ENCODE assay signal across 8 mouse cellular contexts in the genomic region with DNA sequence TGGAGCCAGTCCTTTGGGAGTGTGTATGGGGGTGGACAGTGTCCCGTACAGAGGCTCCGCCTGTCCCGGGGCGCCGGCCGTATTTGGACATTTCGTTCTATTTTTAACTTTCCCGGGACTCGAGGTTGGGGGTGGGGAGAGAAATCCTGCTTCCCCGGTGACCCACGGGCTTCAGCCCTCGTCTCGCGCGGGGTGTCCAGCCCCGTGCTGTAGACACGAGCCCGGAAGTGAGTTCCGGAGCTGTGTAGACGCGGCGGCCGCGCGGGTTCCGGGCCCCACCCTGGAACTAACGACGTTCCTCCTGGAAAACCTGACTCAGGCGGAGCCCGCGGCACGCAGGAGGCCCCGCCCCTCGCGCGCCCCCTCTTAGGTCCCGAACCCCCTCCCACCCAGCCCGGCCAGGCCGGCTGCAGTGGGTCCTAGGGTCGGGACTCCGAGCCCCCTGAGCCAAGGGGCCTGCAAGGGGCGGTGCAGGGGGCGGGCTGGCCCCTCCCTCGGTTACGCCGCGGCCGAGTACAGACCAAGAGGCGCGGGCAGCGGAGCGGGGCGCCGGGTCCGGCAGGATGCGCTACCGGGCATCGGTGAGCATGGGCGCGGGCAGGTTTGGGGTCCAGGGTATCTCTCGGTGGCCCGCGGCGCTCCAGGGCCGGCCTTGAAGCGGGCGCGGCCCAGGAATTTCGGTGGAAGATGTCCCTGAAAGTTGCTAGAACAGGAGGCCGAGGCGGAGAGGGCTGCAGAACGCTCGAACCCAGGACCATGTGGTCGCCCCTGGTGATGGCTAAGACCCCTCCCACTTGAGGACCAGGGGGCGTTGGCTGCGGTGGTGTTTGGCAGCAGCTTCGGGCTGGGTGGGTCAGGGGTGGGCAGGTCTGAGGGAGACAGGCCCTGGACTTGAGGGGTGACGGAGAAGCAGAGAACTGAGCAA. TPM values are rescaled to one million over a fixed set of nuclear protein-coding genes. Genes with fewer than 3 reads are reported as not detected.
DNase-seq lines count a peak whose midpoint lies in the region; ATAC-seq and TF ChIP-seq lines count a peak whose summit lies in the region.

No protein-coding gene starts in this region.

- peak overlapping the region; percentile 92 for H3K4me2 ChIP-seq in intestine, embryonic 15.5 days (replicated peaks)
- H3K4me2 ChIP-seq in myocyte (ENCODE audit: low read depth), result peak overlapping the region; percentile 86

- peak; percentile 60 for DNase-seq in cerebellum, adult 11 months
- peak; percentile 72 to 79 for DNase-seq in gastrocnemius, postnatal 4 days (ENCODE audit: low spot score in 2 of 2)
- peak; percentile 52 for DNase-seq in liver, adult 2 months (ENCODE audit: extremely low read depth, low read depth, low spot score)
- peak; percentile 74 to 87 for DNase-seq in spleen, postnatal 4 days (ENCODE audit: low spot score in 2 of 2)

- H3K36me3 ChIP-seq in intestine, embryonic 15.5 days, result peaks cover 15% of the 10 kb centered on the region
- no peaks in the 10 kb centered on the region for H3K36me3 ChIP-seq in liver, adult 2 months (ENCODE audit: control insufficient read depth, insufficient read depth, low read length)
- peaks cover 28% of the 10 kb centered on the region for H3K36me3 ChIP-seq in myocyte (ENCODE audit: control insufficient read depth, insufficient read depth)

- peak overlapping the region; percentile 31 for H3K27ac ChIP-seq in cortical plate, adult 2 months (ENCODE audit: insufficient read depth, low read length)
- peak overlapping the region; percentile 86 for H3K27ac ChIP-seq in intestine, embryonic 15.5 days
- H3K27ac ChIP-seq in liver, adult 2 months (replicated peaks; ENCODE audit: insufficient read depth, low read depth, low read length), result peak overlapping the region; percentile 84

- ATAC-seq in cerebellum, adult (ENCODE audit: insufficient number of reproducible peaks, low FRiP score, low TSS enrichment), result no peak
- peak; percentile 52 for ATAC-seq in intestine, embryonic 15.5 days

- H3K4me3 ChIP-seq in cortical plate, adult 2 months (ENCODE audit: insufficient read depth, low read length), result peak overlapping the region; percentile 64
- H3K4me3 ChIP-seq in intestine, embryonic 15.5 days (replicated peaks), result peak overlapping the region; percentile 70
- peak overlapping the region; percentile 89 for H3K4me3 ChIP-seq in liver, adult 2 months (ENCODE audit: insufficient read depth, low read depth, low read length)
- H3K4me3 ChIP-seq in myocyte, result peak overlapping the region; percentile 65

- TF ChIP-seq CTCF in cortical plate, adult 2 months (IDR thresholded peaks at IDR 0.05; ENCODE audit: extremely low read depth, insufficient read depth, low read length), result no peak
- no peak for TF ChIP-seq CTCF in liver, adult 2 months (IDR thresholded peaks at IDR 0.05; ENCODE audit: low read depth, low read length)

- peak overlapping the region; percentile 74 for H3K9ac ChIP-seq in intestine, embryonic 15.5 days
- peak overlapping the region; percentile 85 for H3K9ac ChIP-seq in liver, adult 2 months (ENCODE audit: low read depth, low read length)

- H3K9me3 ChIP-seq in intestine, embryonic 15.5 days, result no peaks in the 10 kb centered on the region

- no peaks in the 10 kb centered on the region for H3K27me3 ChIP-seq in intestine, embryonic 15.5 days (replicated peaks)
- H3K27me3 ChIP-seq in liver, adult 2 months (ENCODE audit: control insufficient read depth, insufficient read depth, low read length), result no peaks in the 10 kb centered on the region
- no peaks in the 10 kb centered on the region for H3K27me3 ChIP-seq in myocyte (ENCODE audit: control insufficient read depth, insufficient read depth, insufficient read length)

- peaks cover 9% of the 10 kb centered on the region for H3K79me2 ChIP-seq in liver, adult 2 months (ENCODE audit: control insufficient read depth, insufficient read depth, low read length)
- peaks cover 23% of the 10 kb centered on the region for H3K79me2 ChIP-seq in myocyte (ENCODE audit: control insufficient read depth, insufficient read depth)

- no peak for TF ChIP-seq POLR2A in cortical plate, adult 2 months (IDR thresholded peaks at IDR 0.05; ENCODE audit: extremely low read depth, insufficient read depth, low read length)
- 0 out of 2 replicates have a peak, but pooled peaks have one; percentile 29 for TF ChIP-seq POLR2A in liver, adult 2 months (IDR thresholded peaks at IDR 0.05; ENCODE audit: extremely low read depth, insufficient read depth, low read length)
- no peak for TF ChIP-seq POLR2A in myocyte (IDR thresholded peaks at IDR 0.05; ENCODE audit: insufficient read length, low read depth)

- 2% methylated on average over 77 of the region's 78 CpGs for WGBS in intestine, embryonic 15.5 days
- WGBS in liver, adult 2 months, result 2% methylated on average over 78 of the region's 78 CpGs

- H3K4me1 ChIP-seq in cortical plate, adult 2 months (ENCODE audit: control insufficient read depth, insufficient read depth, low read length), result peaks cover 5% of the 10 kb centered on the region; the same call in 1 of the 2 replicates
- peaks cover 46% of the 10 kb centered on the region for H3K4me1 ChIP-seq in intestine, embryonic 15.5 days (replicated peaks)
- H3K4me1 ChIP-seq in liver, adult 2 months (ENCODE audit: control insufficient read depth, insufficient read depth, low read length), result peaks cover 43% of the 10 kb centered on the region

- peak overlapping the region; percentile 10 for H3ac ChIP-seq in myocyte (ENCODE audit: control insufficient read depth, insufficient read length)

TF ChIP-seq in myocyte, 11 proteins besides CTCF, POLR2A, EP300 and RAD21:
- TF ChIP-seq CEBPB (IDR thresholded peaks at IDR 0.05; ENCODE audit: insufficient read depth, poor library complexity, severe bottlenecking) (no peak), MYOG (IDR thresholded peaks at IDR 0.05; ENCODE audit: control insufficient read depth in 1 of 3, insufficient read depth in 1 of 3, insufficient read length in 2 of 3, low read depth in 2 of 3) (peak in 1 of 3 experiments; percentile 9), TCF12 (IDR thresholded peaks at IDR 0.05; ENCODE audit: insufficient read depth, poor library complexity, severe bottlenecking) (no peak), TCF3 (IDR thresholded peaks at IDR 0.05; ENCODE audit: insufficient read length, low read depth) (no peak), E2F4 (IDR thresholded peaks at IDR 0.05; ENCODE audit: insufficient read depth) (no peak), MAX (IDR thresholded peaks at IDR 0.05; ENCODE audit: low read depth) (no peak), REST (IDR thresholded peaks at IDR 0.05; ENCODE audit: insufficient read depth, insufficient read length) (no peak), POLR2AphosphoS2 (IDR thresholded peaks at IDR 0.05; ENCODE audit: insufficient read length, low read depth) (peak; percentile 59), MYOD1 (IDR thresholded peaks at IDR 0.05; ENCODE audit: control insufficient read depth in 1 of 3, insufficient read length in 2 of 3, low read depth in 2 of 3) (peak in 1 of 3 experiments; percentile 6), USF1 (IDR thresholded peaks at IDR 0.05; ENCODE audit: low read depth) (peak; percentile 20), SRF (IDR thresholded peaks at IDR 0.05; ENCODE audit: control insufficient read depth, insufficient read length, low read depth) (peak; percentile 47)

RNA-seq across cellular contexts. Expression of a gene that starts 5.6 kb away (rescaled TPM):
- 17.7 and 19.0 TPM in 2 replicates for polyA plus RNA-seq in cortical plate, adult 2 months (2012; rRNA removed)
- total RNA-seq in gastrocnemius, postnatal 4 days (2021), result 10 to 100 TPM; 87.9 to 88.1 TPM
- 48.6 and 50.0 TPM in 2 replicates for polyA plus RNA-seq in intestine, embryonic 15.5 days (2015; fragmentation: Nextera tagmentation; extraction: Ambion mirVana)
- total RNA-seq in liver, adult 2 months (2014; rRNA removed), result 15.6 and 17.9 TPM in 2 replicates
- 17.0 and 21.5 TPM in 2 replicates for polyA plus RNA-seq in liver, adult 2 months (2012; rRNA removed)
- polyA plus RNA-seq in myocyte (2012; fragmentation: generic; extraction: Trizol), result 177 TPM

RNA-seq across cellular contexts. Expression of a gene that starts 23.2 kb away (rescaled TPM):
- polyA plus RNA-seq in cortical plate, adult 2 months (2012; rRNA removed), result 80.5 and 82.5 TPM in 2 replicates
- total RNA-seq in gastrocnemius, postnatal 4 days (2021), result 10 to 100 TPM; 67.5 to 76.6 TPM
- polyA plus RNA-seq in intestine, embryonic 15.5 days (2015; fragmentation: Nextera tagmentation; extraction: Ambion mirVana), result 105 and 109 TPM in 2 replicates
- total RNA-seq in liver, adult 2 months (2014; rRNA removed), result 50.5 and 51.1 TPM in 2 replicates
- 47.7 and 57.5 TPM in 2 replicates for polyA plus RNA-seq in liver, adult 2 months (2012; rRNA removed)
- 34.5 TPM for polyA plus RNA-seq in myocyte (2012; fragmentation: generic; extraction: Trizol)

RNA-seq across cellular contexts. Expression of a gene that starts 25.1 kb away (rescaled TPM):
- 66.1 and 68.9 TPM in 2 replicates for polyA plus RNA-seq in cortical plate, adult 2 months (2012; rRNA removed)
- 10 to 100 TPM; 26.7 to 28.4 TPM for total RNA-seq in gastrocnemius, postnatal 4 days (2021)
- polyA plus RNA-seq in intestine, embryonic 15.5 days (2015; fragmentation: Nextera tagmentation; extraction: Ambion mirVana), result 17.6 and 19.4 TPM in 2 replicates
- total RNA-seq in liver, adult 2 months (2014; rRNA removed), result 12.3 and 13.4 TPM in 2 replicates
- polyA plus RNA-seq in liver, adult 2 months (2012; rRNA removed), result 12.2 and 17.2 TPM in 2 replicates
- polyA plus RNA-seq in myocyte (2012; fragmentation: generic; extraction: Trizol), result 20.7 TPM

Comparison
In these comparisons a context has a peak if more than half of its experiments do, and no peak if none do; other contexts are left out.
1. H3K27ac ChIP-seq: peak in every context shown above with its lines; median percentile 86 in intestine, embryonic 15.5 days; 84 in liver, adult 2 months; 31 in cortical plate, adult 2 months.